Mouse (Mus musculus) cerebellum, postnatal 36 days (tissue): Measurements from ENCODE around the gene Ccdc87.
"Not testable (repeated sequence)": the region's sequence is repeated elsewhere in the genome, so short reads cannot be mapped to it uniquely, and the experiment has no call there.

Source experiments
- DNase-seq, 2 experiments: peaks; one replicate each; pipeline ENCODE4 v3.0.0; 2021 to 2022; ENCODE audit warnings: mixed read lengths in 2 of 2

Gene Ccdc87

DNA sequence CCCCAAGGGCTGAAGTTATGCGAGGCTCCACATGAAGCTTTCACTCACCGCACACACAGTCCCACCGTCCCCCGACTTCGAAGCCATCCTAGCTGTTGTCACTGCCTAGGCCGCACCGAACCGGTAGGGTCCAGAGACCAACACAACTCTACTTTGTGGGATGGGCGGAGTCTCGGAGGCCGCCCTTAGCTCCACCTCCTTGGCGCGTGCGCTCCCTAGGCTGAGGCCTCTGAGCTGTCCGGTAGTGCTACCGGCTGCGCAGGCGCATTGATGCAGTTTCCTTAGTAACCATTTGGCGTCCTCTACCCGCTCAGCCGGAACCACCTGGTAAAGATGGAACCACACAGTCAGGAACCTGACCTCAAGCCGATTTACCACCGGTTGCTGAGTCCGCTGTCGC is at the start of gene Ccdc87, which contains the start of gene Ccs:
TSS of gene Ccdc87 (plus strand) at position 218 of the 400 bp plus-strand sequence.
TSS of gene Ccs (minus strand) at position 184 of the 400 bp plus-strand sequence.
- peak; percentile 97 to 98 for DNase-seq

DNA sequence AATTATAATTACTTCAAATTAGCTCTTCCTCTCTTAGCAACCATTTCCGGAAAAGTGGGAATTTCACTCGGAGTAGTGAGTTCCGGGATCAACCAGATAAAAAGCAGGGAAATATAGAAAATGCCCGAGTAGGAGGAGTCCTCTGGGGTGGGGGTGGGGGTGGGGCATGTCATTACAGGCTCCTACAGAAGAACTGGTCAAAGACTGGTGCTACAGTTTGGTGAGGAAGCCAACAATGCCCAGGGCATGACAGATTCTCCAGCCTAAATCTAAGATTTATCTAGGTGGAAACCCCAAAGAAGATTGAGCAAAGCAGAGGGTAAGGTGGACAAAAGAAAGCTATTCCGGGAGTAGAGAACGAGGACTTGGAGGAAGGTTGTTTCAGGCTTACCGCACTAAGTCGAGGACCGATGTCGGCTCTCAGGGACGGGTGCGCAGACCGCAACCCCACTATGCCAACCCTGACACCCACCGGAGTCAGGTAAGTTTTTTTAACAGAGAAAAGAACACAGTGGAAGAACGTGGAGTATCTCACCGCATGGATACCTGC is 45.8 kb upstream of the Ccdc87 start:
- DNase-seq, result no peak

DNA sequence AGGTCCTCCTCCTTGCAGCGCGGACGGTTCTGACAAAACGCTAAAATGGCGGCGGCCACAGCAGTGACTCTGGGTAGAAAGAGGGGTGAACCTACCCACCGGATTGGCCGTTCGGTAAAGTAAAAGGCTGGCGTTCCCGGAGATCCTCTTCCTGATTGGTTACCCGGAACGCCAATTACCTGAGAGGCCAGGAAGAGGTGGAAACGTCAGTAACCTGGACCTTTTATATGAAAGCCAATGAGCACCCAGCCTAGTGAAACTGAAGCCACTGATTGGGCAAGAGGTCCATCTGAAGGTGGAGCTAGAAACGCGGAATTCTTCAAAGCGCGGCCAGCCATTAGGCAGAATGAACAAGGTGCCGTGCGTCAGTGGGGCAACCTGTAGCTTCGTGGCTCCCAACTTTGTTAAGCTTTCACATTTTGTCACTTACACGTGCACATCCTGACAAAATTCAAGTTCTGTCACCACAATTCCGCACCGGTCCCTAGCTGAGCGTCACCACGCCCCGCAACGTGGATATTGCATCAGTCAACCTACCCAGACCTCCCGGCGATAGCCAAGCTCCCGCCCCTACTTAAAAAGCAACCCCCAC is 45.2 kb upstream of the Ccdc87 start, which contains the start of gene Rbm4:
TSS of gene Rbm4 (minus strand) at position 71 of the 592 bp plus-strand sequence.
- DNase-seq, result peak; percentile 96 to 99

DNA sequence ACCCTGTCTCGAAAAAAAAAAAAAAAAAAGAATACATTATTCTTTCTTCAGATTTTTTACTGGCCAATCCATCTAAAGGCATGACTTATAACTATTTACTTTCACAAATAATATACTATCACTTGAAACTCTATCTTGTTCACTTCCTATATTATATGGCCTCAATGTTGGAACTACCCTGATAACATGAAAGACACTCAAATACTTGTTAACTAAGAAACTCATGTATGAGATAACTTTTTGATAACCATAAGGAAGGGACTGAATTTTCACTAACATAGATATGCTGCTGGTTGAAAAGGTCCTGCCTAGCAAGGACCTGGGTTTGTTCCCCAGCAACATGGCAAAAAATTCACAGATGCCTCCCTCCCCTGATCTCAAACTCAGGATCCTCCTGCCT is 43.2 kb upstream of the Ccdc87 start:
- no peak for DNase-seq

DNA sequence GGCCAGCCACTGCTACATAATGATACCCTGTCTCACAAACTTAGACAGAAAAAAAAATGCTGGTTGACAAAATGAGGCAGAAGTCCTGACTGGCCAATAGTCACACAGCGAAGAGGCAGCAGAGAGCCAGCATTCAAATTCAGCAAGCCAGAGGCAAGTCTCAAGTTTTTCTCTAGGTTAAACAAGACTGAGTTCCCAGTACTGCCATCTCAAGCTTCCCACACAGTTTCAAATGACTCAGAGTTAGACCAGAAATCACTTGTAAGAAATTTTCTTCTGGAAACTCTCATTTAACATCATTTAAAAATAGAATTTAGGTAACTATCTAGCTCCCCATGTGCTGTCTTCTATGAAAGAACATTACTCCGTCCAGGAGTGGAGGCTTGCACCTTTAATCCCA is 41.3 kb upstream of the Ccdc87 start:
- DNase-seq, result no peak

DNA sequence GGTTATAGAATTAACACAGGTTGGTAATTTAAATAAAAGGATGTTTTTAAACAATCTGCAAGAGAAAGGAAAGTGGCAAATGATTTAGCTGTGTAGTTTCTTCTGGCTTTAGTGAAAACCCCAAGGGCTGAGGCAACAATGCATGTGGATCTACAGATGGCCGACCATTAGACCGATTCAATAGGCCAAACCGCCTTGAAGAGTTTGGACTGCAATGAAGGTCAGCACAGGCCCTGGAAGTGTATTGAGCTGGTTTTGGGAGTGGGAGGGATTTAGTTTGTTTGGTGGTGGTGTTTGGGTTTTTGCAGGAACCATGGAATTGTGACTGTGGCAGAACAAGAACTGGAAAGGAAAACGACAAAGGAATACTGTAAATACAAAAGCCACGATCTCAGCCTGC is 40.1 kb upstream of the Ccdc87 start:
- no peak for DNase-seq

DNA sequence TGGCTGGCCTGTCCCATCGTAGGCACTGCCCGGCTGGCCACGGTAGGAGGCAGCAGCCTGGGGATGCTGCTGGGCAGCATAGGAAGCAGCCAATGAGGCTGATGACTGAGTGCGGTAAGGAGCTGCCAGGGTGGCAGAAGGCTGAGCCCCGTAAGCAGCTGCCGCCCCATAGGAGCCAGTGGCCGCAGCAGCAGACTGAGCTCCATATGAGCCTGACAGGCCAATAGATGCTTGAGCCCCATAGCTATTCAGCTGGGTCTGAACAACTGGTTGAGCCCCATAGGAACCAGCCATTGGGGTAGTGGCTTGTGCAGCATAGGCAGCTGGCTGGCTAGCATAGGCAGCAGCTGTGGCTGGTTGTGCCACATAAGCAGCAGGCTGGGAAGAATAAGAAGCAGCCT is 36.5 kb upstream of the Ccdc87 start:
- peak; percentile 39 to 48 for DNase-seq

DNA sequence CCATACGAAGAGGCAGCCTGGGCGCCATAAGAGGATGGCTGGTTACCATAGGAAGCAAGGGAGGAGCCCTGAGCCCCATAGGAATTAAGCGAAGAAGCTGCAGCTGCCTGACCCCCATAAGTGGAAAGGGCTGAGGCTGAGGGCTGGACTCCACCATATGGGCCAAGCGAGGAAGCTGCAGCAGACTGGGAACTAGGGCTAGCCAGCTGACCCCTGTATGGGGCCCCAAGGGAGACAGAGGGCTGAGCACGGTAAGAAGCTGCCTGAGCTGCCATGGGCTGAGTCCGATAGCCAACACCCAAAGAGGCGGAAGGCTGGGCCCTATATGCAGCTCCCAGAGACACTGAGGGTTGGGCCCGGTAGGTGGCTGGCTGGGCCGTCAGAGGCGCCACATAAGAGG is 35.9 kb upstream of the Ccdc87 start:
- peak in 1 of 2 experiments; percentile 19 for DNase-seq

DNA sequence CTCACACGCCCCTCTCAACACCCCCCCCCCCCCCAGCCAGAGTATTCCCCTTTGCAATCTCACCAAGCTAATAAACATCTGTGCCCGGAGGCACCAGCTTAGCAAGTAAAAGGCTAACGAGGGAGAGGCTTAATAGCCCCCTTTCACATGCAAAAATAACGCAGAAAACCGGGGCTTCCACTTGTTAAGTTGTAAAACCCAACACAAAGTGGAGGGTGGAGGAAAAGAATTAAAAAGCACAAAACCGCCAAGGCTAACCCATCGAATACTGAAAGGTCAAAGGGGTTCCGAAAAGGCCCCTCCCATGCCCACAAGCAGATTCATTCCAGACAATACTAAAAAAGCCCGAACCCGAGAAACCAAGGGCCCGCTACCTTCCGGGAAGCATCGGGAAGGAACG is 28.9 kb upstream of the Ccdc87 start:
- DNase-seq, result no peak

DNA sequence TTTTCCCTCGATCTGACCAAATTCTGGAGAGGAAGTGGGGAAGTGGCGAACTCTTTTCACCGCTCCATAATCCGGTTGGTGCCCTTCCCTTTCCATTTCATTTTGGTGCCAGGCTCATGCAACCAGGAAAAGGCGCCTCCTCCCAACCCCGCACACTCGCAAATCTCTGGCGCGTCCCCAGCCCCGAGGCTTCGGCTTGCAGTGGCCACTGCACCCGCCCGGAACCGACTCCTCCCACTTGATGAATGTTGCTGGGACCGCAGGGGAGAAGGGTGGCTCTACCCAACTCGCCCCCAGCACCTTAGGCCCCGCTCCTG is 28.5 kb upstream of the Ccdc87 start:
- no peak for DNase-seq

DNA sequence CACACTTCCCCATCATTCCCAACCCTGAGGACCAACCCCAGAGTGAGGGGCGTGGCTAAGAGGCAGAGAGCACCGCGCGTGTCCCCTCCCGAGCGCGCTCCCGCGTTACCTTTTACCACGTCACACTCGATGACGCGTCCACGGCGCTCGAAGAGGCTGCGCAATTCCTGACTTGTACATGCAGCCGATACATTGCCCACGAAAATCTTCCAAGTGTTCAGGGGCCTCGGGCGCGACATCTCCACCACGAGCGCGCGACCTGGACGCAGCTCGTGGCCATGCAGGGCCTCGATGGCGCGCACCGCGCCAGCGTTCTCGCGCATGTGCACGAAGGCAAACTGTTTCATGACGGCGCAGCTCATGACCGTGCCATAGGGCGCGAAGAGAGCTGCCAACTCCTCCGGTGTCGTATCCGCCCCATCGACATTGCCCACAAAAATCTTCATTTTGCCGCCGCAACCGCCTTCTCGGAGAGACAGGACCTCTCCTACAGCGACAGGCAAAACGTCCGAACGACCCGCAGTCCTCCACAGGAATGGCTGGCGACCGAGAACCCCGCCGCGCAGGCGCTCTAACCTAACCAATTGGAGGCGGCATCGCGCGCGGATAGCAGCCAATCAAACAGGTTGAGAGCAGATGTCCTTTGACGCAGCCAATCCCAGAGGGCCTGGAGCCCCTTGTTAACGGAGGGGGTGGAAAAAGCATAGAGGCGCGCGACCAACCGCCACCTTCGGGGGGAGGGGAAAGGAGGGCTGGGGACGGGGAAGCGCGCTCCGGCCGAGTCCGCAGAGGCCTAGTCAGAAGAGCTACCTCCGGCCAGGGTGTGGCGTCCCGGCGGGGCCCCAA is 27.9 kb upstream of the Ccdc87 start, which contains the start of the genes Gm21992 and Rbm14:
TSS of gene Gm21992 (minus strand) at position 550 of the 846 bp plus-strand sequence.
TSS of gene Rbm14 (minus strand) at position 572 of the 846 bp plus-strand sequence.
- DNase-seq, result peak; percentile 98 to 99

DNA sequence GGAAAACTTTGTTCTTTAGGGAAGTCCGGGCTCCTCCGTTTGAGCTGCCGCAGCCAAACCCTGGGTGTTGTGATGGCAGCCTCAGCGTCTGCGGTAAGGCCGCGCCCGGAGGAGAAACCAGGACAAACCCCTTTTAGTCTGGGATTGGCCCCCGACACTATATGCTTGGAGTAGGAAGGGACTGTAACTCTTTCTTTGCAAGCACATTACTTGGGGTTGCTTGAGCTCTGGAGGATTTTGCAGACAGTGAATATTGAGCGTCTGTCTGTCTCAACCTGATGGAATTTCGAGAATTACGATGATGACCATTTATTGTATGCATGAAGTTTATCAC is 27.3 kb upstream of the Ccdc87 start:
- DNase-seq, result no peak

DNA sequence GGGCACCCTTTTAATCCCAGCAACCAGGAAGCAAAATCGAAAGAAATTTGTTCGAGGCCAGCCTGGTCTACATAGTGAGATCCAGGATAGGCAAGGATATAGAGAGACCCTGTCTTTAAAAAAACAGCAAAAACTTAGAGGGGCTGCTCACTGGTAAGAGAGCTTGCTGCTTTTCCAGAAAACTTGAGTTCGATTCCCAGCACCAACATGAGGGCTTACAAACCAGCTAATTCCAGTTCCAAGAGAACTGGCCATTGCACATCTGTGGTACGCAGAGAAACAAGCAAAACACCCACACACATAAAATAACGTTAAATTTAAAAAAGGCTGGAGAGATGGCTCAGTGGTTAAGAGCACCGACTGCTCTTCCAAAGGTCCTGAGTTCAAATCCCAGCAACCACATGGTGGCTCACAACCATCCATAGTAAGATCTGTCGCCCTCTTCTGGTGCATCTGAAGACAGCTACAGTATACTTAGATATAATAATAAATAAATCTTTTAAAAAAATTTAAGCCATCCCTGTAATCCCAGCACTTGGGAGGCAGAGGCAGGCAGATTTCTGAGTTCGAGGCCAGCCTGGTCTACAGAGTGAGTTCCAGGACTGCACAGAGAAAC is 26.7 kb upstream of the Ccdc87 start:
- not testable (repeated sequence) for DNase-seq

DNA sequence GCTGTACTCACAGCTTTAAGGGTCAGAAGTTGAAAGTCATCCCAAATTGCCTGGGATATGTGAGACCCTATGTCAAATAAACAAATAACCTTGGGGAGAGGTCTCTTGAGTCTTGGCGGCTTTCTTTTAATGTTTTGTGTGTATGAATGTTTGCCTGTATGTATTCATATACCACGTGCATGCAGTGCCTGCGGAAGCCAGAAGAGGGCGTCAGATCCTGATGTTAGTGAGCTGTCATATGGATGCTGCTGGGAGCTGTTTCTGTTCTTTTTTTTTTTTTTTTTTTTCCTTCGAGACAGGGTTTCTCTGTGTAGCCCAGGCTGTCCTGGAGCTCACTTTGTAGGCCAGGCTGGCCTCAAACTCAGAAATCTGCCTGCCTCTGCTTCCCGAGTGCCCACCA is 26.2 kb upstream of the Ccdc87 start:
- DNase-seq, result peak; percentile 31 to 36

DNA sequence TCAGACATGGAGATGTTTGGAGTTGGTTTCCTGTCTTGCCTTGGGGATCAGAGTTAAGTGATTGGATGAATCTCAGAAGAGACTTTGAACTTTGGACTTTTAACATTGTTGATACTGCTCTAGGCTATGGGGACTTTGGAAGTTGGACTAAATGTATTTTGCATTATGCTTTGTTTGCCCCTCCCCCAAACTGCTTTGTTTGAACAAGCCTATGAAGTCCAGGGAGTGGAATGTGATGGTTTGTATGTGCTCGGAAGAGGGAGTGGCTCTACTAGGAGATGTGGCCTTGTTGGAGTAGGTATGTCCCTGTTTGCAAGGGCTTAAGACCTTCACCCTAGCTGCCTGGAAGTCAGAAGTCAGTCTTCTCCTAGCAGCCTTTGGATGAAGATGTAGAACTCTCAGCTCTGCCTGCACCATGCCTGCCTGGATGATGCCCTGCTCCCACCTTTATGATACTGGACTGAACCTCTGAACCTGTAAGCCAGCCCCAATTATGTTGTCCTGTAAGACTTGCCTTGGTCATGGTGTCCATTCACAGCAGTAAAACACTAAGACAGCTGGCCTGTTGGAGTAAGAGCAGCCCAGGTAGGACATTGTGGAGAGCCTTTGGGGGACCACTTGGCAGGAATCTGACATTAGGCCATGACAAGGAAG is 21.9 kb upstream of the Ccdc87 start:
- no peak for DNase-seq

DNA sequence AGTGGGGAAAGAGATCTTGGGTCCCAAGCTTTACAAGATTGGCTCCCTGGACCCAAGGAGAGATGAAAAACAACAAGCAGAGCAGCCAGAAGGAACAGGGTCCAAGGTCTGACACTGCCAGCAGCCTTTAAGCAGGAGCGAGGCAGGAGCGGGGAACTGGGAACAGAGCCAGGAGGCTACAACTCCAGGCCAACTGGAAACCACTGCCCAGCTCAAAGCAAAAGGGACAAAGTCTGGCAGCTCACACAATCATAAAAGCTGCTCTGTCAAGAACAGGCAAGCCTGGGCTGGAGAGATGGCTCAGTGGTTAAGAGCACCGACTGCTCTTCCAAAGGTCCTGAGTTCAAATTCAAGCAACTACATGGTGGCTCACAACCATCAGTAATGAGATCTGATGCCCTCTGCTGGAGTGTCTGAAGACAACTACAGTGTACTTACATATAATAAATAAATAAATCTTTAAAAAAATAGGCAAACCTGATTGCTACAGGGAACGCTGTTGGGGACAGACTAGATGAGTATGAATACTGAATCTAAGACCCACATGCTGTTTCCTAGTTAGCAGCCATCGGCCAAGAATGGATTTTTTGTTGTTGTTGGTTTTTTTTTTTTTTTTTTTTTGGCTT is 18.4 kb upstream of the Ccdc87 start:
- DNase-seq, result peak; percentile 40 to 47

DNA sequence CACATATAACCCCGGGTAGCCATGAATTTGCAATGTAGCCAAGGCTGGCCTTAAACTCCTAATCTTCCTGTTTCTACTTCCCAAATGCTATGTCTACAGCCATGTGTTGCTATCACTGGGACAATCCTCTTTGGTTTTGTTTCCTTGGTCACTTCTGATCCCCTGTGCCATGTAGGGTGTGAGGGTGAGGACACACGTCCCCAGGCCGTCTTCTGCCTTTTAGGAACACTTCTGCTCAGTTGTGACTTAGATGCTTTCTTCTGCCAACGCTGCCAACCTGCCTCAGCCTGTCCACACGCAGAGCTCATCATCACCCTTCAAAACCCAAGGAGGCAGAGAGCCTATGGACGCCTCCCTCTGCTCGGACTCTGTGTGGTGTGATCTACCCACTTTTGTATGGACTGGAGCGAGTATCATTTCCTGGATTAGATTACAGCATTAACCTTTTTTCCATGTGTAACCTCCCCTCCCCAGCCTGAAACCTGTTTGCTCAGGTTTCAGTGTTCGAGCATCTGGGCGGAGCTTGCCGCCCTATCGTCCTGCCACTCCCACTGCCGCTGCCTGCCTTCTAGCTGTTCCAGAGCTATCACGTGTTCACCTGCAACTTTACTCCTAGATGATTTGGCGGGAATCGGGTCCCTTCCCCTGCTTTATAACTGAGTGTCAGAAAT is 10.6 kb upstream of the Ccdc87 start:
- DNase-seq, result no peak

DNA sequence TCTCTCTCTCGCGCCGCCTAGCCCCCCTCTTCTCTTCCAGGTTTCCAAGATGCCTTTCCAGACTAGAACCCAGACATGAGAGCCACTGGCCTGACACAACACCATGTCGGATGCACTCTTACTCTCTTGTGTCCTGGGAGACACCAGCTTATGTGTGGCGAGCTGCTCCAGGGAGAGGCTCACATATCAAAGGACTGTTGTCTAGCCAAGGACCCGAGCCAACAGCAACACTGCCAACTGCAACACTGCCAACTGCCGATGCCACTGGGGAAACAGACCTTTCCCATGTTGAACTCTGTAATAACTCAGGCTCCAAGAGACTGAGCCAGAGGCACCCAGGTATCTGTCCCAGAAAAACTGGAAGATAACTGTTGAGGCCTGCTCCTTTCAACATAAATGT is 10.0 kb upstream of the Ccdc87 start:
- DNase-seq, result peak; percentile 83 to 85

DNA sequence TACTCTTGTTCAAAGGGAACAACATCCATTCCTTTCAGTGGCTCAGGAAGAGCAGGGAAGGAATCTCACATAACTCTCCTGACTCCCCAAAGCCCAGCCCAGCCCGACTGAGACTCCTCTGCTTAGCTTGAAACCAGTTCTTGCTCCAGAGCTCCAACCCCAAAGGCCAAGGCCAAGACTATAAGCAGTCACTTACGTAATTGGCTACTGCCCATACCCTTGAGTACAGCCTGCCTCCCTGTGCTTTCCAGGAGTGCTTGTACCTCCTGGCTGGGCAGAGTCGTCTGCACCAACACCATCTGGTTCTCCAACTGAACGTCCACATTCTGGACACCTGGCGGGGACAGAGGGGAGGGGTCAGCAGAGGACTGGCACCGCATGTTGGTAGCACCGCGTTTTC is 5.2 kb upstream of the Ccdc87 start:
- DNase-seq, result no peak

DNA sequence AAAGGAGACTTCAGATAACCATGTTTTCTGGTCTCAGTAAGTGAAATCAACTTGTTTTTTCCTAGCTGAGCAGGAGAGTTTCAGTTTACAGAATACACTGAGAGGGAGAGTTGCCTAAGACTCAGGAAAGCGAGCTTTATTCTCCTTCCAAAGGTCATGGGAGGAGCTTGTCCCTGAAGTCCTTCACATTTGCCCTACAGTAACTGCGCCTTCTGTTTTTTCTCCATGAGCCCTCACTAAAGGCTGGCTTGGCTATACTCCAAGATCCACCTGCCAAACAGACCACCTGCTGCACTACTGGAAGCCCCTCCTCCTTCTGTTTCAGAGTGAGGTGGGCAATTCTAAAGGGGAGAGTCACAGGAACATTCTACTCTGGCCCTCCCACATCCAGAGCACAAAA is 3.1 kb upstream of the Ccdc87 start:
- no peak for DNase-seq

DNA sequence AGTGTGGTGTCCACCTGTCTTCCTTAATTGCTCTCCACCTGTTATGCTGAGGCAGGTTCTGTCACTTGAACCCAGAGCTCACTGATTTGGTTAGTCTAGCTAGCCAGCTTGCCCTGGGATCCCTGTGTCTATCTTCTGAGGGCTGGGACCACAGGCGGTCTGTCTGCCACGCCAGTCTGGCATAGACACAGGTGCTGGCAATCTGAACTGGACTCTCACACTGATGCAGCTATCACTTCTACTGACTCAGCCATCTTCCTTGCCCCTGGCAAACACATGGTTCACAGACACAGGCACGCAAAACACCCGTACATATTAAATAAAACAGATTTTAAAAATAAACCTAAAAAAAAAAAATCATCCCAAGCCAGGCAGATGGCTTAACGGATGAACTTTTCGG is 2.1 kb upstream of the Ccdc87 start:
- DNase-seq, result no peak

DNA sequence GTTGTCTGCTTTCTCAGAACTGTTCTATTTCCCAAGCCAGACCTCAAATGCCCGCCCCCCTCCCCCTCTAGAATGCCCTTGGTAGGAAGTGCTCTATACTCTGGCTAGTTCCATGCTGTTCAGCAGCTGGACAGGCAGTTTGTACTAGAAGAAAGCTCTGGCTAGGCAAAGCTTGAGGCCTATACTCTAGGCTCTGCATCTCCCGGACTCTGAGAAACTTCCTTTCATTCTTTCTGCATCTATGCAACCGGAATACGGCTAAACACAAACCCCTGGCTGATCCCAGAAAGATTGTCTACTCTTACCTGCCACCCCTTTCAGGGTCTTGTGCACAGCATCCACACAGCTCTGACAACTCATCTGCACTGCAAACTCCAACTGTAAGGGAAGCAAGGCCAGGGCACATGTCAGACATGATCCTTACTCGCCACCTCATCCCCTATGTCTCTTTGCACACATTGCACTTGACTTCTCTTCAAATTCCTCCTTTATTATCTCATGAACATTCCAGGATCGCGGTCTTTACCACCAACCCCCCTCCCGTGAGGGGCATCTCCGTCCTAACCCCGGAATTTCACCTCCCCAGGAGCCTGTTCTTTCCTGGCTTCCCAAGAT is 533 bp upstream of the Ccdc87 start:
- DNase-seq, result no peak
